Mouse (Mus musculus): ENCODE data around the gene Nmrk1. TPM values are rescaled to one million over a fixed set of nuclear protein-coding genes. Genes with fewer than 3 reads are reported as not detected.

The Nmrk1 gene
- polyA plus RNA-seq, 1 experiment from 2014 or later, result 9.6 TPM

- ATAC-seq (replicated peaks; ENCODE audit: low FRiP score, low TSS enrichment, low read depth), result no peak
- Histone ChIP-seq H3K27me3 (replicated peaks; ENCODE audit: control insufficient read depth, insufficient read depth, low read length) (no peaks in the 10 kb centered on the region), H3K36me3 (ENCODE audit: control insufficient read depth, insufficient read depth, low read length) (no peaks in the 10 kb centered on the region), H3K9me3 (ENCODE audit: control insufficient read depth, low read length) (no peaks in the 10 kb centered on the region), H3K4me1 (replicated peaks; ENCODE audit: control insufficient read depth, insufficient read depth, low read length) (no peaks in the 10 kb centered on the region), H3K27ac (ENCODE audit: low read depth) (no peak overlapping the region), H3K4me2 (ENCODE audit: low read length) (no peak overlapping the region), H3K9ac (ENCODE audit: low read length) (no peak overlapping the region), H3K4me3 (ENCODE audit: low read depth, low read length) (no peak overlapping the region)
- 66% methylated on average over 2 of the region's 2 CpGs for WGBS
- no peak for DNase-seq (ENCODE audit: low spot score)
Observed at GRCm38 (mm10) chr19:18663904-18664303, 32.2 kb downstream of the Nmrk1 start.

DNA sequence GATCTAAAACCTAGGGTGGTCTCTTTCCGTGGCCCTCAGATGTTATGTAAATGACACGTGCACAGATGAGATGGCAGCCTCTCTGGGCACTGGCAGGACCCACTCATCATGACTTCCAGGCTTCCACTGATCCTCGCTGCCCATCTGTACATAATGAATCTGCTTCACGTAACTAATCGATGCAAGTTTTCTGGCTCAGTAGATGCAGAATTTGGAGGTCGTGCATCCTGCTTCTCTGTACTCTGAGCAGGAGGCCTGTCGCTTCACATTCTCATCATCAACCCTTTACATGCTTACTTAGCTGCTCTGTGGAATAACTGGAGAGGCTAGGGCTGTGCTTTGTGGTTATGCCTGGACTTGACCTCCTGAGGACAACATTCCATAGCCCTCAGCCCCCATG, 35.2 kb downstream of the Nmrk1 start:
- Histone ChIP-seq H3K4me3 (ENCODE audit: low read depth, low read length) (no peak overlapping the region), H3K4me1 (replicated peaks; ENCODE audit: control insufficient read depth, insufficient read depth, low read length) (peaks cover 8% of the 10 kb centered on the region), H3K36me3 (ENCODE audit: control insufficient read depth, insufficient read depth, low read length) (no peaks in the 10 kb centered on the region), H3K9me3 (ENCODE audit: control insufficient read depth, low read length) (no peaks in the 10 kb centered on the region), H3K27me3 (replicated peaks; ENCODE audit: control insufficient read depth, insufficient read depth, low read length) (no peaks in the 10 kb centered on the region), H3K27ac (ENCODE audit: low read depth) (no peak overlapping the region), H3K4me2 (ENCODE audit: low read length) (no peak overlapping the region), H3K9ac (ENCODE audit: low read length) (no peak overlapping the region)
- WGBS, result 88% methylated on average over 7 of the region's 7 CpGs
- DNase-seq (ENCODE audit: low spot score), result no peak
- no peak for ATAC-seq (replicated peaks; ENCODE audit: low FRiP score, low TSS enrichment, low read depth)

- Histone ChIP-seq H3K27ac (ENCODE audit: low read depth) (no peak overlapping the region), H3K4me2 (ENCODE audit: low read length) (no peak overlapping the region), H3K9me3 (ENCODE audit: control insufficient read depth, low read length) (no peaks in the 10 kb centered on the region), H3K4me3 (ENCODE audit: low read depth, low read length) (no peak overlapping the region), H3K9ac (ENCODE audit: low read length) (no peak overlapping the region), H3K36me3 (ENCODE audit: control insufficient read depth, insufficient read depth, low read length) (no peaks in the 10 kb centered on the region), H3K4me1 (replicated peaks; ENCODE audit: control insufficient read depth, insufficient read depth, low read length) (peaks cover 24% of the 10 kb centered on the region), H3K27me3 (replicated peaks; ENCODE audit: control insufficient read depth, insufficient read depth, low read length) (no peaks in the 10 kb centered on the region)
- ATAC-seq (replicated peaks; ENCODE audit: low FRiP score, low TSS enrichment, low read depth) (no peak), DNase-seq (ENCODE audit: low spot score) (no peak)
- 93% methylated on average over 7 of the region's 7 CpGs for WGBS
Observed at GRCm38 (mm10) chr19:18669551-18669950, 37.8 kb downstream of the Nmrk1 start.

- H3K27me3 ChIP-seq (replicated peaks; ENCODE audit: control insufficient read depth, insufficient read depth, low read length), result no peaks in the 10 kb centered on the region
- under 1% methylated on average over 49 of the region's 58 CpGs for WGBS
Observed at GRCm38 (mm10) chr19:18670608-18671007, 38.9 kb downstream of the Nmrk1 start, which contains the start of gene Carnmt1. TSS of gene Carnmt1 (plus strand) at chr19:18670764.

DNA sequence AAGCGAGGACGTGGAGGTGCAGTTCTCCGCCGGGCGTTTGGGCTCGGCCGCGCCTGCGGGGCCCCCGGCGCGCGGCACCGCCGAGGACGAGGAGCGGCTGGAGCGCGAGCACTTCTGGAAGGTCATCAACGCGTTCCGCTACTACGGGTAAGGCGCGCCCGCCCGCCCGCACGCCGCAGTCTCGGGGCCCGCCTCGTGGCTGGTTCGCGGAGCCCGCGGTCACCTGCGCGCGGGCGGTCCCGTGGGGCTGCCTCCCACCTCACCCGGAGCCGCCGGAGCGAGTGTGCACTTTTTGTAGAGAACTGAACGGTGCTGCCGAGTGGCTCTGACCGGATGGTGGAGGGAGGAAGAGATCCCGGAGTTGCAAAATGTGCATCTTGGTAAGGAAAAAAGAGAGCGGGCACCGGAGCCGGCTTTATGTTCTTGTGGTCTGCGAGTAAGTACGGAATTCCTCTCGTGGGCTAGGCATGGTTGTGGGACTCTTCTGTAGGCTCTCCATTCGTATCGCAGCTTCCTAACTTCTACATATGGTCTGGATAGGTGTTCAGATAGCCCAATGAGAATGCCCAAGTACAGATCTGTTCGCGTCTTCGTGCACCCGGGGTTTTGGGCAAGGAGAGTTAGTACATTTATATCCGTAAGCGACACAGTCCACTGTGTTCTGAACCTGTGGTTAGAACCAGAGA, 39.4 kb downstream of the Nmrk1 start:
- H3K4me3 ChIP-seq (ENCODE audit: low read depth, low read length), result peak overlapping the region; percentile 86
- DNase-seq (ENCODE audit: low spot score), result peak; percentile 87
- H3K36me3 ChIP-seq (ENCODE audit: control insufficient read depth, insufficient read depth, low read length), result no peaks in the 10 kb centered on the region
- peak overlapping the region; percentile 84 for H3K4me2 ChIP-seq (ENCODE audit: low read length)
- WGBS, result under 1% methylated on average over 61 of the region's 64 CpGs
- H3K27me3 ChIP-seq (replicated peaks; ENCODE audit: control insufficient read depth, insufficient read depth, low read length), result no peaks in the 10 kb centered on the region
- peak; percentile 74; the same call in 1 of the 2 replicates for ATAC-seq (replicated peaks; ENCODE audit: low FRiP score, low TSS enrichment, low read depth)
- H3K9me3 ChIP-seq (ENCODE audit: control insufficient read depth, low read length), result no peaks in the 10 kb centered on the region
- H3K27ac ChIP-seq (ENCODE audit: low read depth), result peak overlapping the region; percentile 83
- H3K4me1 ChIP-seq (replicated peaks; ENCODE audit: control insufficient read depth, insufficient read depth, low read length), result peaks cover 30% of the 10 kb centered on the region
- peak overlapping the region; percentile 81 for H3K9ac ChIP-seq (ENCODE audit: low read length)

More at GRCm38 (mm10) chr19:18670608-18671007, 38.9 kb downstream of the Nmrk1 start, which contains the start of gene Carnmt1:
- Histone ChIP-seq H3K36me3 (ENCODE audit: control insufficient read depth, insufficient read depth, low read length) (no peaks in the 10 kb centered on the region), H3K4me3 (ENCODE audit: low read depth, low read length) (peak within 1 kb of the TSS; percentile 86), H3K27ac (ENCODE audit: low read depth) (peak within 1 kb of the TSS; percentile 83), H3K9me3 (ENCODE audit: control insufficient read depth, low read length) (no peaks in the 10 kb centered on the region), H3K4me1 (replicated peaks; ENCODE audit: control insufficient read depth, insufficient read depth, low read length) (peaks cover 24% of the 10 kb centered on the region), H3K9ac (ENCODE audit: low read length) (peak within 1 kb of the TSS; percentile 81), H3K4me2 (ENCODE audit: low read length) (peak within 1 kb of the TSS; percentile 84)
- ATAC-seq (replicated peaks; ENCODE audit: low FRiP score, low TSS enrichment, low read depth) (peak; percentile 97), DNase-seq (ENCODE audit: low spot score) (peak; percentile 97)

DNA sequence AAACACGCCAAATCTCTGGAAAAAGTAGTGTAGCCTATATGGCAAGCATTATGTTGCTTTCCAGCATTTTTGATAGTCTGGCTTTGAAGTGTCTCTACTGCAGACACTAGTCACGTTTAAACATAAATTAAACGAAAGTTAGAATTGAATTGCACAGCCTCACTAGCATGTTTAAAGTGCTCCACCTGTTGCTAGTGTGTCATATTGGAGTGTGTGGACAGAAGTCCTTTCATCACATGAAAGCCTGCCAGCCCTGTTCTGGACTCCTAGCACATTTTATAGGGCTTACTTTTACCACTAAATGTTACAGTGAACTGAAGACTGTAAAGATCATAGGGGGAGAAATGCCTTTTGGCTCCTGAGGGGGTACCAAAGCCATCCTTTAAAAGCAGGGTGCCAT, 40.7 kb downstream of the Nmrk1 start:
- no peaks in the 10 kb centered on the region for H3K27me3 ChIP-seq (replicated peaks; ENCODE audit: control insufficient read depth, insufficient read depth, low read length)
- no peak overlapping the region for H3K9ac ChIP-seq (ENCODE audit: low read length)
- 52% methylated on average over 3 of the region's 3 CpGs for WGBS
- DNase-seq (ENCODE audit: low spot score), result no peak
- H3K9me3 ChIP-seq (ENCODE audit: control insufficient read depth, low read length), result no peaks in the 10 kb centered on the region
- H3K4me3 ChIP-seq (ENCODE audit: low read depth, low read length), result peak overlapping the region; percentile 86
- H3K36me3 ChIP-seq (ENCODE audit: control insufficient read depth, insufficient read depth, low read length), result no peaks in the 10 kb centered on the region
- H3K4me1 ChIP-seq (replicated peaks; ENCODE audit: control insufficient read depth, insufficient read depth, low read length), result peaks cover 30% of the 10 kb centered on the region
- H3K27ac ChIP-seq (ENCODE audit: low read depth), result no peak overlapping the region
- ATAC-seq (replicated peaks; ENCODE audit: low FRiP score, low TSS enrichment, low read depth), result no peak
- H3K4me2 ChIP-seq (ENCODE audit: low read length), result peak overlapping the region; percentile 84

DNA sequence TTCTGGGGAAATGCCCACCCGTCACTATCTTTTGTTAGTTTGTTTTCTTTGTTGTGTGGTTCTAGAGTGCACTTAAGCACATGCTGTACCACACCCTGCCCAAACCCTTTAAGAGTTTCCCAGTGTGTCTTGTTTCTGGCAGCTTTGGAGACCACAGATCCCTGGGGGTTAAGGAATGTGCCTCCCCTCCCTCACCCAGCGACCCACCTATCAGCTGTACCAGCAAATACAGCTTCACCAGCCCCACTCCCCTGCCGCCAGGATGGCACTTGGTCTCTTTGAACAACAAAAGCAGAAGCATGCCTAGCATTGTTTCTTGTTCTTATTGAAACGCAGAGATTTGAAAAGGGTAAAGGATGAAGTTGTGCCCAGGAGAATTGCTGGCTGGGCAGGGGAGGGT, 41.4 kb downstream of the Nmrk1 start:
- no peaks in the 10 kb centered on the region for H3K9me3 ChIP-seq (ENCODE audit: control insufficient read depth, low read length)
- no peak overlapping the region for H3K9ac ChIP-seq (ENCODE audit: low read length)
- no peaks in the 10 kb centered on the region for H3K36me3 ChIP-seq (ENCODE audit: control insufficient read depth, insufficient read depth, low read length)
- ATAC-seq (replicated peaks; ENCODE audit: low FRiP score, low TSS enrichment, low read depth), result no peak
- peaks cover 30% of the 10 kb centered on the region for H3K4me1 ChIP-seq (replicated peaks; ENCODE audit: control insufficient read depth, insufficient read depth, low read length)
- no peak for DNase-seq (ENCODE audit: low spot score)
- peak overlapping the region; percentile 84 for H3K4me2 ChIP-seq (ENCODE audit: low read length)
- H3K27ac ChIP-seq (ENCODE audit: low read depth), result no peak overlapping the region
- no peak overlapping the region for H3K4me3 ChIP-seq (ENCODE audit: low read depth, low read length)
- WGBS, result 52% methylated on average over 4 of the region's 4 CpGs
- no peaks in the 10 kb centered on the region for H3K27me3 ChIP-seq (replicated peaks; ENCODE audit: control insufficient read depth, insufficient read depth, low read length)

DNA sequence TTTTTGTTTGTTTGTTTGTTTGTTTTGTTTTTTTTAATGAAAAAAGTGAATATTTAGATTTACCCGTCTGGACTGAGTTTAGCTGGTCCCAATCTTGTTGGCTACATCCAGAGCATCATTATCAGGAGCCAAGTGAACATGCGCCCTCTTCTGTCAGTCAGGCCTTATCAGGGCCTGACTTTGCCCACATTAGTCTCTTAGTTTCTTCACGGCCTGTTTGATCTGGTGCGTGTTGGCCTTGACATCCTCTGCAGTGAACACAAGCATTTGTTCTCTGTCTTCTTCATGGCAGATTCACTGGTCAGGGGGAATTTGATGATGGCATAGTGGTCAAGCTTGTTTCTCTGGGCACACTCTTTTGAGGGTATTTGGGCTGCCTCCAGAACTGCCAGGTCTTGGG, 50.4 kb downstream of the Nmrk1 start:
- Histone ChIP-seq H3K36me3 (ENCODE audit: control insufficient read depth, insufficient read depth, low read length) (peaks cover 33% of the 10 kb centered on the region), H3K4me3 (ENCODE audit: low read depth, low read length) (no peak overlapping the region), H3K4me1 (replicated peaks; ENCODE audit: control insufficient read depth, insufficient read depth, low read length) (no peaks in the 10 kb centered on the region), H3K4me2 (ENCODE audit: low read length) (no peak overlapping the region), H3K9ac (ENCODE audit: low read length) (no peak overlapping the region), H3K27ac (ENCODE audit: low read depth) (no peak overlapping the region), H3K27me3 (replicated peaks; ENCODE audit: control insufficient read depth, insufficient read depth, low read length) (no peaks in the 10 kb centered on the region), H3K9me3 (ENCODE audit: control insufficient read depth, low read length) (no peaks in the 10 kb centered on the region)
- DNase-seq (ENCODE audit: low spot score) (no peak), ATAC-seq (replicated peaks; ENCODE audit: low FRiP score, low TSS enrichment, low read depth) (no peak)
- WGBS, result 75% methylated on average over 4 of the region's 4 CpGs

DNA sequence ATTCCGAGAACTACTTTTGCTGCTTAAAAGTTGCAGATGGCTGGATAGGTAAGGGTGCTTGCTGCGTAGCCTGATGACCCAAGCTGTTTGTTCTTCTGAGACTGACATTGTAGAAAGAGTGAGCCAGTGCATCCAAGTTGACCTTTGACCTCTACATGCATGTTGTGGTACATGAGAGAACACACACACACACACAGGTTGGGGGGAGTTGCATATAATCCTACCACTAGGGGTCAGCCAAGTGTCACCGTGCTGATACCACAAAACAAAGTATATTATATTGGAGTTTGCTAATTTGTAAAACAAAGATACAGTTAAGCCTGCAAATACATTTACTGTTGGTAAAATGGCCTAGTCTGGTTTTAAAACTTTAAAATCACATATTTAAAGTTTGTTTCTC, 55.8 kb downstream of the Nmrk1 start:
- Histone ChIP-seq H3K9ac (ENCODE audit: low read length) (no peak overlapping the region), H3K9me3 (ENCODE audit: control insufficient read depth, low read length) (no peaks in the 10 kb centered on the region), H3K4me2 (ENCODE audit: low read length) (no peak overlapping the region), H3K27me3 (replicated peaks; ENCODE audit: control insufficient read depth, insufficient read depth, low read length) (no peaks in the 10 kb centered on the region), H3K4me3 (ENCODE audit: low read depth, low read length) (no peak overlapping the region), H3K4me1 (replicated peaks; ENCODE audit: control insufficient read depth, insufficient read depth, low read length) (no peaks in the 10 kb centered on the region), H3K36me3 (ENCODE audit: control insufficient read depth, insufficient read depth, low read length) (peaks cover 8% of the 10 kb centered on the region), H3K27ac (ENCODE audit: low read depth) (no peak overlapping the region)
- ATAC-seq (replicated peaks; ENCODE audit: low FRiP score, low TSS enrichment, low read depth) (0 out of 2 replicates have a peak, but pooled peaks have one; percentile 23), DNase-seq (ENCODE audit: low spot score) (peak; percentile 54)
- WGBS, result 68% methylated on average over 3 of the region's 3 CpGs
